In genomic region chr3:127625296-127625695, GRCm38 (mm10) we compare ENCODE assay signal across 8 mouse cellular contexts. TPM values are rescaled to one million over a fixed set of nuclear protein-coding genes. Genes with fewer than 3 reads are reported as not detected.
DNase-seq lines count a peak whose midpoint lies in the region; ATAC-seq and TF ChIP-seq lines count a peak whose summit lies in the region.

No protein-coding gene starts in this region.

- no peak overlapping the region for H3K9ac ChIP-seq in liver, embryonic 15.5 days

- peak; percentile 77 for DNase-seq in A20 (ENCODE audit: low read depth, low spot score)
- peak; percentile 73 for DNase-seq in R1 (ENCODE audit: low read depth, low spot score)
- DNase-seq in embryo, embryonic 10 days (ENCODE audit: low spot score) = peak; percentile 86
- peak; percentile 60 for DNase-seq in kidney, adult 2 months
- peak; percentile 51 to 75 for DNase-seq in natural killer cell, adult 2 months (ENCODE audit: low spot score in 2 of 2)
- DNase-seq in testis, postnatal 14 days (ENCODE audit: low spot score) = peak; percentile 69

- ATAC-seq in granulocyte monocyte progenitor cell, adult 5-6 weeks (replicated peaks; ENCODE audit: poor library complexity, severe bottlenecking) = peak; percentile 91
- ATAC-seq in liver, embryonic 15.5 days (ENCODE audit: insufficient read depth) = peak; percentile 42; the same call in 1 of the 2 replicates

- peaks cover 14% of the 10 kb centered on the region for H3K27me3 ChIP-seq in kidney, adult 2 months (replicated peaks; ENCODE audit: control insufficient read depth, insufficient read depth, low read length)
- H3K27me3 ChIP-seq in liver, embryonic 15.5 days = peaks cover 75% of the 10 kb centered on the region

- TF ChIP-seq CTCF in kidney, adult 2 months (conservative IDR thresholded peaks at IDR 0.05; ENCODE audit: insufficient read depth, insufficient read length, low read depth, low read length) = peak; percentile 72

- no peaks in the 10 kb centered on the region for H3K36me3 ChIP-seq in kidney, adult 2 months (ENCODE audit: control insufficient read depth, insufficient read depth, low read length)
- H3K36me3 ChIP-seq in liver, embryonic 15.5 days (replicated peaks) = no peaks in the 10 kb centered on the region

- no peak overlapping the region for H3K4me3 ChIP-seq in kidney, adult 2 months (ENCODE audit: insufficient read depth, low read depth, low read length)
- H3K4me3 ChIP-seq in liver, embryonic 15.5 days (replicated peaks) = peak overlapping the region; percentile 42

- H3K4me2 ChIP-seq in liver, embryonic 15.5 days = peak overlapping the region; percentile 68

- 1% methylated on average over 36 of the region's 36 CpGs for WGBS in kidney, adult 2 months
- 1% methylated on average over 36 of the region's 36 CpGs for WGBS in liver, embryonic 15.5 days (ENCODE audit: insufficient replicate concordance)

- H3K27ac ChIP-seq in kidney, adult 2 months (ENCODE audit: insufficient read depth, low read depth, low read length) = no peak overlapping the region
- H3K27ac ChIP-seq in liver, embryonic 15.5 days (replicated peaks) = no peak overlapping the region

- TF ChIP-seq POLR2A in kidney, adult 2 months (IDR thresholded peaks at IDR 0.05; ENCODE audit: low read depth, low read length) = no peak

- H3K9me3 ChIP-seq in liver, embryonic 15.5 days (replicated peaks) = no peaks in the 10 kb centered on the region

- 0 out of 2 replicates have a peak, but pooled peaks cover 2% of the 10 kb centered on the region for H3K4me1 ChIP-seq in kidney, adult 2 months (ENCODE audit: control insufficient read depth, insufficient read depth, low read length)
- peaks cover 10% of the 10 kb centered on the region for H3K4me1 ChIP-seq in liver, embryonic 15.5 days (replicated peaks)

RNA-seq across cellular contexts. Expression of gene Neurog2, which starts 7.6 kb away (rescaled TPM):
- total RNA-seq in granulocyte monocyte progenitor cell, adult 5-6 weeks (2014; fragmentation: Nextera tagmentation) = not detected in 2 replicates
- not detected in 2 replicates for total RNA-seq in granulocyte monocyte progenitor cell, adult 5-6 weeks (2017)
- polyA plus RNA-seq in kidney, adult 2 months (2012; rRNA removed) = not detected in 2 replicates
- not detected in 2 replicates for polyA plus RNA-seq in liver, embryonic 15.5 days (2015; fragmentation: Nextera tagmentation; extraction: Ambion mirVana)
